Mouse (Mus musculus) embryonic facial prominence, embryonic 11.5 days (tissue): ENCODE results near the gene Gna14. TPM values are rescaled to one million over a fixed set of nuclear protein-coding genes. Genes with fewer than 3 reads are reported as not detected.

ENCODE experiments used
- ATAC-seq: fragments of 200-750 bp; cut with Nextera tagmentation; replicated peaks from 2 replicates; pipeline ENCODE4 v1.8.0; 2017; ENCODE audit warnings: low read depth; ENCODE audit not compliant: insufficient number of reproducible peaks, low FRiP score, low TSS enrichment
- DNase-seq: peaks from one replicate; pipeline ENCODE4 v3.0.0-alpha.2; 2015; ENCODE audit warnings: low spot score
- H3K27ac ChIP-seq: fragments of 300-500 bp; sonication (generic); replicated peaks from 2 replicates; pipeline ENCODE4 v1.5.1; 2014; ENCODE audit warnings: mild to moderate bottlenecking, low read depth, low read length, control low read depth
- H3K27me3 ChIP-seq: fragments of 300-500 bp; sonication (generic); 2 replicates; pipeline ENCODE4 v1.6.1; 2014; ENCODE audit warnings: mild to moderate bottlenecking, low read length, moderate library complexity, mixed read lengths; ENCODE audit not compliant: control insufficient read depth, insufficient read depth
- H3K36me3 ChIP-seq: fragments of 300-500 bp; sonication (generic); replicated peaks from 2 replicates; pipeline ENCODE4 v1.6.1; 2014; ENCODE audit warnings: low read depth, mild to moderate bottlenecking, low read length, moderate library complexity, mixed read lengths; ENCODE audit not compliant: control insufficient read depth, insufficient read depth
- H3K4me1 ChIP-seq: fragments of 300-500 bp; sonication (generic); 2 replicates; pipeline ENCODE4 v1.6.1; 2014; ENCODE audit warnings: low read length, mixed read lengths; ENCODE audit not compliant: control insufficient read depth, insufficient read depth
- H3K4me2 ChIP-seq: fragments of 300-500 bp; sonication (generic); 2 replicates; pipeline ENCODE4 v1.6.1; 2014; ENCODE audit warnings: low read depth, mild to moderate bottlenecking, control low read depth, low read length, moderate library complexity
- H3K4me3 ChIP-seq: fragments of 300-500 bp; sonication (generic); 2 replicates; pipeline ENCODE4 v1.5.1; 2014; ENCODE audit warnings: low read depth, low read length, control low read depth
- H3K9ac ChIP-seq: fragments of 300-500 bp; sonication (generic); replicated peaks from 2 replicates; pipeline ENCODE4 v1.6.1; 2014; ENCODE audit warnings: mild to moderate bottlenecking, control low read depth, low read length
- H3K9me3 ChIP-seq: fragments of 300-500 bp; sonication (generic); replicated peaks from 2 replicates; pipeline ENCODE4 v1.6.1; 2016; ENCODE audit warnings: mild to moderate bottlenecking, low read length, inconsistent platforms, mixed read lengths; ENCODE audit not compliant: control insufficient read depth
- WGBS: fragments of 180-500 bp; shearing (Covaris S2); extraction: QIAGEN DNeasy Blood & Tissue Kit; methylation state at CpG from one replicate; pipeline ENCODE4 v1.1.7; 2014; 5-methylcytosine and 5-hydroxymethylcytosine counted together
- polyA plus RNA-seq: library from polyadenylated mRNA; unstranded; fragments of >200 nt; fragmentation: Nextera tagmentation; extraction: Ambion mirVana; gene quantifications from 2 replicates; pipeline ENCODE4 v1.2.1, GENCODE M21; 2014

Gna14 gene
- polyA plus RNA-seq, 1 experiment from 2014 or later = 0.90 TPM

DNA sequence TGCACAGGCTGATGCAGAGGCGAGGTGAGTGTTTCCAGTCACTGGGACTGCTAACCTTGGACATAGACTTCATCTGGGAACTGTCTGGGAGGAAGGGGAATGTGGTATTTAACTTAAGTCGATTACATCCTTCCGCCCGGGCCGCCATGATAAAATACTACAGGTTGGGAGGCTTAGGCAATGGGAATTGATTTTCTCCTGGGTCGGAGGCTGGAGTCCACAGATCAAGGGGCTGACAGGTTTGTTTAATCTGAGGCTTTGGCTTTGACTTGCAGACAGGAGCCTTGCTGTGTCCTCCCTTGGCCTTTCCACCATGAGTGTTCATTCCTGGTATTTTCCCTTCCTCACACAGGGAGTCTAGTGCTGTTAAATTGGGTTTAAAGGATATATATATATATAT, 5.8 kb downstream of the Gna14 start:
- Histone ChIP-seq H3K36me3 (no peaks in the 10 kb centered on the region), H3K27ac (no peak overlapping the region), H3K4me3 (no peak overlapping the region), H3K9ac (no peak overlapping the region), H3K9me3 (no peaks in the 10 kb centered on the region), H3K27me3 (peaks cover 4% of the 10 kb centered on the region), H3K4me1 (no peaks in the 10 kb centered on the region), H3K4me2 (no peak overlapping the region)
- ATAC-seq (no peak), DNase-seq (no peak)
- WGBS = 92% methylated on average over 6 of the region's 6 CpGs

DNA sequence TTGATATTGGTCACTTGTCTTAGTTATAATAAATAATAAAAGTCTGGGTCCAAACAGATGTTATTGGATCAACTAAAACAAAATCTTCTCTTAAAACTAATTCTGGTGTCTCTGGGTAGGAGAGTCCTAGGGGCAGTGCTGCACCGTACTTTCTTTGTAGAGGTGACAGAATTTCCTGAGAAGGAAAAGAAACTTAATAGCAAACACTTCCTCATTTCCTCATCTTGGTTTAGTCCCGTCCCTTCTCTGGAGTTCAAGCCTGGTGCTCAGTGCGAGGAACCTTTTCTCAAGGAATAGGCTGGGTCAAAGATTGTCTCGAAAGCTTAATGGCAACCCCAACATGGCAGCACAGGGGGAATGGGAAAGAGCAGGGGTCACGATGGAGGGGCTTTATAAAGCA, 7.8 kb downstream of the Gna14 start:
- WGBS = 81% methylated on average over 5 of the region's 5 CpGs
- Histone ChIP-seq H3K9ac (no peak overlapping the region), H3K4me3 (no peak overlapping the region), H3K27me3 (no peaks in the 10 kb centered on the region), H3K27ac (no peak overlapping the region), H3K9me3 (no peaks in the 10 kb centered on the region), H3K36me3 (no peaks in the 10 kb centered on the region), H3K4me2 (no peak overlapping the region), H3K4me1 (no peaks in the 10 kb centered on the region)
- ATAC-seq = no peak
- DNase-seq = no peak

DNA sequence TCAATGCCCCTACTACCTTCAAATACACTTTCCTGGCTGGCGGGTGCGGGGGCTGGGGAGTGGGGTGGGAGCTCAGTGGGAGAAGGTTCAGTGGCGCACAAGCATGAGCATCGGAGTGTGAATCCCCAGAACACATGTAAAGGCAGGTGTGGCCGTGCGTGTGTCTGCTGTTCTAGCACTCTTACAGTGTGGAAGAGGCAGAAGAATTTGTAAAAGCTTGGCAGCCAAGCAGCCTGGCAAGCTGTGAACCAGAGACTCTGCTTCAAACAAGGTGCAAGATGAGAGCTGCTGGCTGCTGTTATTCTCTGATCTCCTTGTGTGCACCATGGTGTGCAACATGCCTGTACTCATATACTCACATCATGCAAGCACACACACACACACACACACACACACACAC, 11.1 kb downstream of the Gna14 start:
- WGBS = 95% methylated on average over 6 of the region's 6 CpGs

DNA sequence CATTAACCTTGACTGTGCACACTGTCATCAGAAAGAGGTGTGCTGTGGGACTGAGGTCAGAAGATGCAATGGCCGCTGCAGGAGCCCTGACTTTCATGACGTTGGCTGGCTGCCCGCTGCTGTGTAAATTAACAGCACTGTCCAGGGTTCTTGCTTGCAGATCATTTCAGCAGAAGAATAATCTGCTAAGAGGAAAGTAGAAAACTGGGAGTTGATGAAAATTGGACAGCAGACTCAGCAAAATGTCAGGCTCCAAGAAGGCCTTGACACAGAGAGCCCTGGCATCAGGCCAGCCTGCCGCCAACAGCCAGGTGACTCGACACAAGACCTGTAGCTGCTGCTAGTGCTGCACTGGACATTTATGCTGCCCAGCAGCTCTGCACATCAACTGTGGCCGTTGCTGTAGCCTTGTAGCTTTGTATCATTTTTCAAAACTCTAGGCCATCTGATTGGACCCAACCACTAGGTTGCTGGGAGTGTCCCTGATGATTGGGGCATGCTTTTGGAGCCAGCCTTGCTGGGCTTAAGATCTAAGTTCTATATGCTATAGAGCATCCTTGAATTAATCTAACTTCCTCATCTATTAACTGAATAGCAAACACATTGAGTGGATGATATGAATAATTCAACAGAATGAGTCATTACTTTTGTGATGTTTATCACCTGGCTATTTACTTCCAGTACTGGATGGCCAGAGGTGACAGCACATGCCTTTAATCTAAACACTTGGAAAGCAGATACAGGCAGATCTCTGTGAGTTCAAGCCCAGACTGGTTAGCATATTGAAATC, 12.5 kb downstream of the Gna14 start:
- DNase-seq (no peak), ATAC-seq (no peak)
- no peaks in the 10 kb centered on the region for H3K4me1 ChIP-seq
- no peak overlapping the region for H3K27ac ChIP-seq
- no peak overlapping the region for H3K4me2 ChIP-seq
- no peaks in the 10 kb centered on the region for H3K36me3 ChIP-seq
- 85% methylated on average over 6 of the region's 6 CpGs for WGBS
- no peak overlapping the region for H3K4me3 ChIP-seq
- no peak overlapping the region for H3K9ac ChIP-seq
- no peaks in the 10 kb centered on the region for H3K9me3 ChIP-seq
- no peaks in the 10 kb centered on the region for H3K27me3 ChIP-seq

More for the DNA sequence above, 11.1 kb downstream of the Gna14 start:
- no peak for DNase-seq
- H3K36me3 ChIP-seq = no peaks in the 10 kb centered on the region
- H3K9ac ChIP-seq = no peak overlapping the region
- no peak overlapping the region for H3K4me2 ChIP-seq
- H3K27me3 ChIP-seq = no peaks in the 10 kb centered on the region
- no peaks in the 10 kb centered on the region for H3K9me3 ChIP-seq
- H3K27ac ChIP-seq = no peak overlapping the region
- ATAC-seq = no peak
- H3K4me3 ChIP-seq = no peak overlapping the region
- no peaks in the 10 kb centered on the region for H3K4me1 ChIP-seq

DNA sequence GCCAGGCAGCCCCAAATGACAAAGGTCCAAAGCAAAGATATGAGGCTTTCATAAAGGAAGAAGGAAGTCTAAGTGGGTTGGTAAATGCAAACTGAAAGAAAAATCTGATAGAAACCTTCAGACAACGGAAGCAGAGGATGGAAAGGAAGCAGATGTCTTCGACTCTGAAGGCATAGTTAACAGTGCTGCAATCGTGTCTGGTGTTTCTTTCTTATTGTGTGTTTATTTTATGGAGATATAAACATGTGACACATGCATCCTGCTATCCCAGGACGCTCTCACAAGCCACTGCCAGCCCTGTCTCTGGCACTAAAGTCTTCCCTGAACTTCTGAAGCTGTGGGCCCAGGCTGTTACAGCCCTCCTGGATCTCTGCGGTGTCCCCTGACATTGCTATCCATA, 13.2 kb downstream of the Gna14 start:
- Histone ChIP-seq H3K36me3 (no peaks in the 10 kb centered on the region), H3K27ac (no peak overlapping the region), H3K9ac (no peak overlapping the region), H3K4me1 (no peaks in the 10 kb centered on the region), H3K27me3 (no peaks in the 10 kb centered on the region), H3K9me3 (no peaks in the 10 kb centered on the region), H3K4me2 (no peak overlapping the region), H3K4me3 (no peak overlapping the region)
- no peak for DNase-seq
- WGBS = 82% methylated on average over 5 of the region's 5 CpGs
- no peak for ATAC-seq

DNA sequence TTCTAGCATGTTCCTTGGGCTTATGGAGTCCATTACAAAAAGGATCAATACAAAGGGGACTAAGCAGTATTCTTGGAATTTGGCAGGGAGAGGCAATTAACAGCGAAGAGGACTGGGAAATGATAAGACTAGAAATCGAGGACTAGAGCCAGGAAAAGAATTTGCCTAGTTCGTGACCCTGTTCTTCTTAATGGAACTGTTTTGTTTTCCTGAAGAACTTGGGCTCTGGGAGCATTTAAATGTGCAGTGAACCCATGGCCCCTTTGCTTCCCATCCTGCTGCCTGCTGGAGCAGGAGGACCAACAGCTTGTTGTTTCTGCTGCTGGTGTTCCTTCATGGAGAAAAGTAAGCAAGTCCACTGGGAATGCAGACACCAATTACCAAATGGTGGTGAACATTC, 15.3 kb downstream of the Gna14 start:
- H3K9me3 ChIP-seq = no peaks in the 10 kb centered on the region
- no peak for ATAC-seq
- no peak overlapping the region for H3K4me3 ChIP-seq
- 52% methylated on average over 3 of the region's 3 CpGs for WGBS
- DNase-seq = no peak
- H3K4me2 ChIP-seq = no peak overlapping the region
- no peaks in the 10 kb centered on the region for H3K4me1 ChIP-seq
- no peaks in the 10 kb centered on the region for H3K27me3 ChIP-seq
- no peak overlapping the region for H3K27ac ChIP-seq
- H3K9ac ChIP-seq = no peak overlapping the region
- H3K36me3 ChIP-seq = no peaks in the 10 kb centered on the region

DNA sequence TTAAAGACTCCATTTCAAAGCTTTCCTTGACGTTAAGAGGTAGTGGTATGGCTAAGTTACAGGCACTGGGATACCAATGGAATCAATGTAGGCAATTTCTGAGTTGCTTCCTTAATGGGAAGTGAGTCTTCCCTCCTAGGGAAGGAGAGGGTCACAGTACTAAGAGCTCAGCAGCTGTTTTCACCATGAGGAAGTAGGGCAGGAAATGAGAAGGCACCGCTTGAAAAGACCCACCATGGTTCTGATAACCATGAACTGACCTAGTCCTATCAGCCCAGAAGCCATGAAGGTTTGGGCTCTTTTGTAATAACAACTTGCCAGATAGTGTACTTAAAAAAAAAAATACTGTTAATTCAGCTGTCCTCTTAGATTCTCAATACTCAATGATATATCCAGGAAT, 20.6 kb downstream of the Gna14 start:
- H3K27ac ChIP-seq = no peak overlapping the region
- DNase-seq (no peak), ATAC-seq (no peak)
- WGBS = 81% methylated on average over 2 of the region's 2 CpGs
- H3K9ac ChIP-seq = no peak overlapping the region
- H3K9me3 ChIP-seq = no peaks in the 10 kb centered on the region
- H3K4me2 ChIP-seq = no peak overlapping the region
- no peaks in the 10 kb centered on the region for H3K36me3 ChIP-seq
- no peaks in the 10 kb centered on the region for H3K27me3 ChIP-seq
- no peaks in the 10 kb centered on the region for H3K4me1 ChIP-seq
- no peak overlapping the region for H3K4me3 ChIP-seq

DNA sequence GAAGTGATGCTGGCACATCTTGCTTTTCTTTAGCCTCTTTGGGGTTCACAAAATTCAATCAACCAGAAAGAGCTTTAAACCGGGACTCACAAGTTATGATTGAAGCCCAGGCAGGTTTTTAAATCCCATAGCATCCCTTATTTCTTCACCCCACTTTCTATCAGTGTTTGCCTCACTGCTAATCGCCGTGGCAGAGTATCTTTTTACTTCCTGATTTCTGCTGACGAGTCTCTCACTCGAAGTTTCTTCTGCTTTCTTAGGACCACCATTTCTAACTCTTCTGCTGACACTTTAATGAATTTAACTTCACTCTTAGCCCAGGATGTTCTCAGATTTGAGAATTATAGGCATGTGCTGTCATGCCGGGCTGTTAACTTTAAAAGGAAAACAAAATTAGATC, 21.6 kb downstream of the Gna14 start:
- Histone ChIP-seq H3K9ac (no peak overlapping the region), H3K9me3 (no peaks in the 10 kb centered on the region), H3K4me3 (no peak overlapping the region), H3K36me3 (no peaks in the 10 kb centered on the region), H3K4me1 (no peaks in the 10 kb centered on the region), H3K27me3 (no peaks in the 10 kb centered on the region), H3K4me2 (no peak overlapping the region), H3K27ac (no peak overlapping the region)
- no peak for ATAC-seq
- no peak for DNase-seq
- WGBS = 77% methylated on average over 6 of the region's 6 CpGs
